ENCODE assay signal across 9 mouse cellular contexts in the genomic region with DNA sequence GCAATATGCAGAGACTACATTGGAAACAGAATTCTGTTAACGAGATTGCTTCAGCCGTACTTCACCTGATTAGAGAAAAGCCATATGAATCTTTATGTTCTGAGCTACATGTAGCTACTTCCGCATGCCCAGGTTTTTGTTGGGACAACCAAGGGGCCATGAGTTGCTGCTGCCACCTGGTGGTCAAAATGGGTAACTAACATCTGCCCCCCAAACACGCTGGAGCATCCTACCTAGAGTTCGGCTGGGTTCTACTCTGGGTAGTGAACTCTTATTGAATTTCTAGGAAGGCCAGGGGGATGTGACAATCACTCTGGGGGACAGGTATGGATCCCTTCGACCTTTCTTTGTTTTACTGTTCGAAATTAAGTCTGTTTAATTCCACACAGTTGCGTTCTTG. TPM values are rescaled to one million over a fixed set of nuclear protein-coding genes. Genes with fewer than 3 reads are reported as not detected.
DNase-seq lines count a peak whose midpoint lies in the region; ATAC-seq lines count a peak whose summit lies in the region.
"Had no signal": no experiment of that assay in that cellular context is flagged by ENCODE, and none has a peak within 500 bp of the region (broad histone marks: within the 10 kb centered on the region; RNA-seq: fewer than 3 reads in every experiment).

No protein-coding gene starts in this region.

- no peak overlapping the region for H3K9ac ChIP-seq in stomach, embryonic 14.5 days (replicated peaks; ENCODE audit: low read depth, low read length)
- H3K9ac ChIP-seq: embryonic facial prominence, embryonic 15.5 days had no signal

- H3K4me1 ChIP-seq in stomach, embryonic 14.5 days (ENCODE audit: control insufficient read depth, insufficient read depth, low read length), result no peaks in the 10 kb centered on the region
- H3K4me1 ChIP-seq: embryonic facial prominence, embryonic 15.5 days had no signal

- no peak overlapping the region for H3K27ac ChIP-seq in stomach, embryonic 14.5 days (ENCODE audit: low read length)
- H3K27ac ChIP-seq: embryonic facial prominence, embryonic 15.5 days had no signal

- ATAC-seq in activated CD4-positive, CD25-positive, alpha-beta regulatory T cell, adult 4 months, result peak; percentile 46
- peak; percentile 61; the same call in 1 of the 2 replicates for ATAC-seq in stomach, embryonic 14.5 days (ENCODE audit: insufficient number of reproducible peaks, insufficient read depth, low FRiP score, low read depth)

- WGBS in stomach, embryonic 14.5 days, result 19% methylated on average over 8 of the region's 8 CpGs

- no peaks in the 10 kb centered on the region for H3K9me3 ChIP-seq in stomach, embryonic 14.5 days (ENCODE audit: control insufficient read depth, low read depth, low read length)
- H3K9me3 ChIP-seq: embryonic facial prominence, embryonic 15.5 days had no signal

- peak; percentile 92 for DNase-seq in 3T3-L1 (ENCODE audit: low read depth, low spot score)
- peak; percentile 69 to 73 for DNase-seq in cerebellum, postnatal 4 days (ENCODE audit: low spot score in 2 of 2)
- peak; percentile 43 to 46 for DNase-seq in gastrocnemius, adult 8-10 months (ENCODE audit: low spot score in 2 of 2)
- peak; percentile 67 for DNase-seq in kidney, adult 11 months
- DNase-seq in left cerebral cortex, postnatal 36 days (ENCODE audit: low spot score in 2 of 2), result peak; percentile 59 to 78
- DNase-seq in naive thymus-derived CD4-positive, alpha-beta T cell, adult 2 months (ENCODE audit: low read depth), result peak; percentile 75

- no peak overlapping the region for H3K4me3 ChIP-seq in stomach, embryonic 14.5 days (ENCODE audit: low read depth, low read length)
- H3K4me3 ChIP-seq: embryonic facial prominence, embryonic 15.5 days had no signal

- H3K4me2 ChIP-seq in stomach, embryonic 14.5 days (replicated peaks; ENCODE audit: low read depth, low read length), result no peak overlapping the region
- H3K4me2 ChIP-seq: embryonic facial prominence, embryonic 15.5 days had no signal

- no peaks in the 10 kb centered on the region for H3K27me3 ChIP-seq in stomach, embryonic 14.5 days (ENCODE audit: control insufficient read depth, insufficient read depth, low read length)
- H3K27me3 ChIP-seq: embryonic facial prominence, embryonic 15.5 days had no signal

- H3K36me3 ChIP-seq in stomach, embryonic 14.5 days (ENCODE audit: control insufficient read depth, insufficient read depth, low read length), result no peaks in the 10 kb centered on the region
- H3K36me3 ChIP-seq: embryonic facial prominence, embryonic 15.5 days had no signal

- intact Hi-C loops in left cerebral cortex, postnatal 36 days (cut with DNase I), result loop anchor here (1.0 kb wide), 3 partner anchors 144 to 273 kb away; no protein-coding TSS in a partner anchor

RNA-seq across cellular contexts. Expression of a gene that starts 25.8 kb away (rescaled TPM):
- polyA plus RNA-seq in activated CD4-positive, CD25-positive, alpha-beta regulatory T cell, adult 4 months (2017; shearing (Covaris generic)), result under 1 TPM; 0.09 to 0.32 TPM
- total RNA-seq in gastrocnemius, adult 8-10 months (2022), result 1 to 10 TPM; 3.5 to 5.7 (median 5.0) TPM
- 10 to 100 TPM; 25.8 to 26.3 TPM for total RNA-seq in left cerebral cortex, postnatal 36 days (2021)
- polyA plus RNA-seq in stomach, embryonic 14.5 days (2014; fragmentation: Nextera tagmentation; extraction: Ambion mirVana), result 12.0 and 13.3 TPM in 2 replicates
